Mouse (Mus musculus): ENCODE results near the gene Arhgap45. TPM values are rescaled to one million over a fixed set of nuclear protein-coding genes. Genes with fewer than 3 reads are reported as not detected.

Gene Arhgap45
- total RNA-seq, 2 experiments from 2014 or later, result 4.0 to 4.1 TPM

- DNase-seq, result no peak
Observed at GRCm38 (mm10) chr10:80056976-80057682, 40.7 kb downstream of the Arhgap45 start.

- DNase-seq, result no peak
Observed at GRCm38 (mm10) chr10:80057683-80058326, 41.4 kb downstream of the Arhgap45 start.

- no peak for DNase-seq
Observed at GRCm38 (mm10) chr10:80063104-80063503, 46.7 kb downstream of the Arhgap45 start.

DNA sequence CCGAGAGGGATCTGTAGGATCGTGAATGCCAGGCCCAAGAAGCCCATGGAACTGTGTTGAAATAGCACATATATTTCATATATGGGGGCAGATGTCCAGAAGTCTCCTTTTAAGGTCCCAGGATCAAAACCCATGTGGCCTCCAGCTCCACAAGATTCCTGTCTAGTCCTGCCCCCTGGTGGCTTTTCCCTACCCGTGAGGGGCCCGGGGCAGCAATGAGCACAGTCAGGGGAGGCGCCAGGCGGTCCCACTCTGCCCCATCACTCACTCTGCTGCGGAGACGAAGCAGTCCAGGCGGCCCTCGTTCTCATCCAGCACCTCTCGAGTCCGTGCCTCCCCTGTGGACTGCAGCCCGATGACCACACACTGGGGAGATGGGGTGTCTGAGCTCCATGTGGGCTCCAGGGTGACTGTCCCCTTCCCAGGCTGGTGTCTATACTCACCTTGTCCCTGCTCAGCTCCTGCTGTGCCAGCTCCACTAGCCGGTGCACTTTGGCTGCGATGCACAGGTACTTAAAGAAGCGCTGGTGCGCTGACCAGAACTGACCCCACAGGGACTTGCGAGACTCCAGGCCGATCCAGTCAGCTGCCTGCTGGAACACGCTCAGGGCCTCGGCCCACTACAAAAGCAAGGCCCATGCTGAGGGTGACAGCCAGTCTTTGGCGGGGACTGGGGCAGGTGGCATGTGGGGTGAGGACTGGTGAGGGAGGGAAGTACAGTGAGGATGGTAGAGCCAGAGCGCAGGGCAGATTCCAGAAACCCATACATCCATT, 47.6 kb downstream of the Arhgap45 start:
- DNase-seq, result no peak

GRCm38 (mm10) chr10:80069251-80069650, 52.8 kb downstream of the Arhgap45 start:
- no peak for DNase-seq

DNA sequence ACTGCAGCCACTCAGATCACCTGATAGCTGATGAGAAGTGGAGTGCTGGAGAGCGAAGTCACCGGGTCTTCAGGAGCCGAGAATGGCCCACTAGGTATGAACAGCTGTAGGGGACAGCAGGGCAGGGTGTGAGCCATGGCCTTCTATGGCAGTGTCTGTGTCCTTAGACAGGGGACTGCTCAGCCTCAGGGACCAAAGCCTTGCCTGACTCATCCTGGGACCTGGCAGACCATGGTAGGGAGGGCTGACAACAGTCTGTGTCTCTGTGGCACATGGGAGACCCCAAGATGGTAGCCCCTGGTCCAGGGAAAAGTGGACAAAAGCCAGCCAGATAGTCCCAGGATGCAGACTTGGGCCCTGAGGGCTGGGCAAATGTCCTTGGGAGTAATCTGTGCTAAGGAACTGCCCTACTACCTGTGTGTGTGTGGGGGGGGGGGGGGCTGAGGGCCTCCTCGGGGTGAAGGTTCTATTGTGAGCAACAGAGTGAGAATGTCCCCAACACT, 53.5 kb downstream of the Arhgap45 start:
- DNase-seq, result no peak

GRCm38 (mm10) chr10:80070837-80071515, 54.5 kb downstream of the Arhgap45 start:
- peak; percentile 91 for DNase-seq

GRCm38 (mm10) chr10:80071516-80071900, 55.1 kb downstream of the Arhgap45 start:
- no peak for DNase-seq

GRCm38 (mm10) chr10:80072623-80073489, 56.4 kb downstream of the Arhgap45 start:
- DNase-seq, result no peak

GRCm38 (mm10) chr10:80074813-80075601, 58.6 kb downstream of the Arhgap45 start:
- DNase-seq, result peak; percentile 78

DNA sequence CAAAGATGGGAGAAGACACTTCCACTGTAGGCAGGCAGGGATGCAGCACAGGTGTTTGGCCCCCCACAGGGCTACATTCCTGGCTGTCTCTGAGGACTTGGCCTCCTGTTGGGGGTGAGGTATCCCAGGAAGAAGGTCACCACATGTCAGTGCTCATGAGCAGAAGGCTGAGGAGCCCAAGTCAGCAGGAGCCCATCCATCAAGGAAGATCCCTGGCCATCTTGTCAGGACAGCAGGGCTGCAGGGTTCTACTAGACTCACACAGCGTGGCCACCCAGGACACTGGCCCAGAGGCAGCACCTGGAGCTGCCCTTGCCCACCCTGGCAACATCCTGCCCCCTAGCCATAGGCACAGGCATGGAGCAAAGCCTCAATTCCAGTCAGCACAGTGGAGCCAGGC, 59.5 kb downstream of the Arhgap45 start:
- DNase-seq, result no peak

- DNase-seq, result no peak
Observed at GRCm38 (mm10) chr10:80076386-80076785, 59.9 kb downstream of the Arhgap45 start.

DNA sequence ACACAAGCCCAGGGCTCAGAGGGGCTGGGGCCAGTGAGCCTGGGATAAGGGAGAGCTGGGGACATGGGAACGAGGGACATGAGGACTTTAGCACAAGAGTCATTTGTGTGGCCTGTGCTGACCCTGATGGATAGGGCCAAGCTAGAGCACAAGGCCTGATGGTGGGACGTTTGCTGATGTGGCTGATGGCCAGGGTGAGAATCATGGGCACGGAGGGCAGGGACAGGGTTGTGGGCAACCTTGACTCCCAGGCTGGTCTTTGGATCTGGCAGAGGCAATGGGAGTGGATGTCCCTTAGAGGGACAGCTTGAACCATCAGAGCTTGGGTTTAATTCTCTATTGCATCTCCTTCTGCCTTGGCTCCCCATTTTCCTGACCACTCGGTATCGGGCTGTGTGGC, 60.9 kb downstream of the Arhgap45 start:
- DNase-seq, result no peak

DNA sequence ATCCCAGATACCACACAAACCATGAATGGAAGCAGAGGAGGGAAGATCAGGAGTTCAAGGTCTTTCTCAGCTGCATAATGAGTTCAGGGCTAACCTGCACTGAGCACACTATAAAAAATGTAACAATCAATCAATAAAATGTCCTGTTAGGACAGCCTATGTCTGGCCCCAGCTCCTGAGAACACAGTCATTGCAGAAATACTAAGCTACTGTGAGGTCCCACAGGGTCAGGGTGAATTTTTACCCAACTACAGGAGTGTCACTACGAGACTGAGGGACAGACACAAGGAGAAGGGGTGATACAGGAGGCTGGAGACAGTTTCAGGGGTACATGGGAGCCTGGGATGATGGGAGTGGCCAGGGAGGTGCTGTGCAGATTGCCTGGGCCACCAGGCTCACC, 61.9 kb downstream of the Arhgap45 start:
- DNase-seq, result no peak

GRCm38 (mm10) chr10:80080396-80081070, 64.1 kb downstream of the Arhgap45 start:
- DNase-seq, result no peak

Other genes with a start within 250 kb of the Arhgap45 start
- gene Rnf126, start 249.7 kb upstream of the Arhgap45 start, total RNA-seq (2021), result 10 to 100 TPM; 40.3 to 45.9 TPM
- 10 to 100 TPM; 10.3 TPM for gene Fstl3, start 239.4 kb upstream of the Arhgap45 start, total RNA-seq (2021)
- not detected for gene Prss57, start 225.7 kb upstream of the Arhgap45 start, total RNA-seq (2021)
- 10 to 100 TPM; 78.5 to 88.6 TPM for gene Palm, start 223.1 kb upstream of the Arhgap45 start, total RNA-seq (2021)
- under 1 TPM; 0.14 to 0.45 TPM for gene Misp, start 195.7 kb upstream of the Arhgap45 start, total RNA-seq (2021)
- gene Ptbp1, start 162.2 kb upstream of the Arhgap45 start, total RNA-seq (2021), result 100 to 1,000 TPM; 167 to 182 TPM
- not detected for gene Prtn3, start 142.2 kb upstream of the Arhgap45 start, total RNA-seq (2021)
- gene Plppr3, start 142.0 kb upstream of the Arhgap45 start, total RNA-seq (2021), result 1 to 10 TPM; 2.5 to 2.9 TPM
- gene Elane, start 130.4 kb upstream of the Arhgap45 start, total RNA-seq (2021), result not detected
- under 1 TPM in 1 of 2 experiments, not detected in 1; 0.38 TPM for gene Cfd, start 125.8 kb upstream of the Arhgap45 start, total RNA-seq (2021)
- 10 to 100 TPM; 67.1 to 68.2 TPM for gene Med16, start 107.7 kb upstream of the Arhgap45 start, total RNA-seq (2021)
- gene Gm26602, start 105.8 kb upstream of the Arhgap45 start, total RNA-seq (2021), result not detected
- gene Kiss1r, start 99.7 kb upstream of the Arhgap45 start, total RNA-seq (2021), result under 1 TPM; 0.25 to 0.33 TPM
- gene R3hdm4, start 95.4 kb upstream of the Arhgap45 start, total RNA-seq (2021), result 100 to 1,000 TPM in 1 of 2 experiments, 10 to 100 TPM in 1; 91.0 to 100 TPM
- gene Arid3a, start 89.6 kb upstream of the Arhgap45 start, total RNA-seq (2021), result 1 to 10 TPM; 4.2 to 4.3 TPM
- 10 to 100 TPM; 25.5 to 28.5 TPM for gene Wdr18, start 56.5 kb upstream of the Arhgap45 start, total RNA-seq (2021)
- under 1 TPM in 1 of 2 experiments, not detected in 1; 0.21 TPM for gene Grin3b, start 45.9 kb upstream of the Arhgap45 start, total RNA-seq (2021)
- gene Tmem259, start 32.3 kb upstream of the Arhgap45 start, total RNA-seq (2021), result 100 to 1,000 TPM; 117 to 120 TPM
- gene Cnn2, start 28.1 kb upstream of the Arhgap45 start, total RNA-seq (2021), result 100 to 1,000 TPM; 109 to 113 TPM
- gene Abca7, start 20.2 kb upstream of the Arhgap45 start, total RNA-seq (2021), result 1 to 10 TPM; 6.9 to 8.1 TPM
- 10 to 100 TPM; 66.6 to 70.7 TPM for gene Polr2e, start 23.1 kb downstream of the Arhgap45 start, total RNA-seq (2021)
- 100 to 1,000 TPM; 450 to 489 TPM for gene Gpx4, start 30.5 kb downstream of the Arhgap45 start, total RNA-seq (2021)
- 10 to 100 TPM; 19.0 to 19.4 TPM for gene Sbno2, start 88.9 kb downstream of the Arhgap45 start, total RNA-seq (2021)
- gene Stk11, start 99.2 kb downstream of the Arhgap45 start, total RNA-seq (2021), result 10 to 100 TPM; 98.7 to 99.9 TPM
- gene Atp5d, start 122.0 kb downstream of the Arhgap45 start, total RNA-seq (2021), result 1,000 to 10,000 TPM in 1 of 2 experiments, 100 to 1,000 TPM in 1; 966 to 1,003 TPM
- 1 to 10 TPM; 3.7 to 5.1 TPM for gene Cbarp, start 124.2 kb downstream of the Arhgap45 start, total RNA-seq (2021)
- 100 to 1,000 TPM; 145 to 163 TPM for gene Midn, start 131.6 kb downstream of the Arhgap45 start, total RNA-seq (2021)
- gene Cirbp, start 149.3 kb downstream of the Arhgap45 start, total RNA-seq (2021), result 100 to 1,000 TPM; 163 to 193 TPM
- gene 1600002K03Rik, start 156.3 kb downstream of the Arhgap45 start, total RNA-seq (2021), result 1 to 10 TPM; 1.9 to 4.9 TPM
- 1 to 10 TPM; 2.8 to 2.9 TPM for gene Efna2, start 162.8 kb downstream of the Arhgap45 start, total RNA-seq (2021)
- gene Mum1, start 209.8 kb downstream of the Arhgap45 start, total RNA-seq (2021), result 10 to 100 TPM; 22.8 to 26.7 TPM
- gene Ndufs7, start 232.5 kb downstream of the Arhgap45 start, total RNA-seq (2021), result 100 to 1,000 TPM; 480 to 520 TPM
- gene Gamt, start 244.4 kb downstream of the Arhgap45 start, total RNA-seq (2021), result 10 to 100 TPM; 18.5 to 23.4 TPM
- gene Dazap1, start 244.8 kb downstream of the Arhgap45 start, total RNA-seq (2021), result 100 to 1,000 TPM; 131 to 140 TPM